ENCODE assay signal across 11 mouse cellular contexts in genomic region chr2:3305426-3306025, GRCm38 (mm10). TPM values are rescaled to one million over a fixed set of nuclear protein-coding genes. Genes with fewer than 3 reads are reported as not detected.
DNase-seq lines count a peak whose midpoint lies in the region; ATAC-seq lines count a peak whose summit lies in the region.
"Had no signal": no experiment of that assay in that cellular context is flagged by ENCODE, and none has a peak within 500 bp of the region (broad histone marks: within the 10 kb centered on the region; RNA-seq: fewer than 3 reads in every experiment).

No protein-coding gene starts in this region.

- 70% methylated on average over 3 of the region's 3 CpGs for WGBS in hindbrain, embryonic 16.5 days
- 84% methylated on average over 3 of the region's 3 CpGs for WGBS in hindbrain, embryonic 12.5 days

- no peaks in the 10 kb centered on the region for H3K9me3 ChIP-seq in hindbrain, embryonic 16.5 days (ENCODE audit: control insufficient read depth, low read length)
- no peaks in the 10 kb centered on the region for H3K9me3 ChIP-seq in hindbrain, embryonic 12.5 days (replicated peaks)
- H3K9me3 ChIP-seq: midbrain, embryonic 15.5 days had no signal

- no peak overlapping the region for H3K9ac ChIP-seq in hindbrain, embryonic 16.5 days (ENCODE audit: low read depth, low read length)
- no peak overlapping the region for H3K9ac ChIP-seq in hindbrain, embryonic 12.5 days
- H3K9ac ChIP-seq: midbrain, embryonic 15.5 days had no signal

- no peaks in the 10 kb centered on the region for H3K27me3 ChIP-seq in hindbrain, embryonic 16.5 days (replicated peaks; ENCODE audit: control insufficient read depth, insufficient read depth, low read length)
- no peaks in the 10 kb centered on the region for H3K27me3 ChIP-seq in hindbrain, embryonic 12.5 days
- H3K27me3 ChIP-seq: midbrain, embryonic 15.5 days had no signal

- H3K4me3 ChIP-seq in hindbrain, embryonic 16.5 days (ENCODE audit: low read length) = no peak overlapping the region
- H3K4me3 ChIP-seq in hindbrain, embryonic 12.5 days = no peak overlapping the region
- H3K4me3 ChIP-seq: midbrain, embryonic 15.5 days had no signal

- H3K27ac ChIP-seq in hindbrain, embryonic 16.5 days (ENCODE audit: low read depth, low read length) = no peak overlapping the region
- no peak overlapping the region for H3K27ac ChIP-seq in hindbrain, embryonic 12.5 days
- H3K27ac ChIP-seq: midbrain, embryonic 15.5 days had no signal

- H3K4me1 ChIP-seq in hindbrain, embryonic 16.5 days (ENCODE audit: control insufficient read depth, insufficient read depth, low read depth, low read length) = no peaks in the 10 kb centered on the region
- H3K4me1 ChIP-seq in hindbrain, embryonic 12.5 days = no peaks in the 10 kb centered on the region
- H3K4me1 ChIP-seq: midbrain, embryonic 15.5 days had no signal

- peaks cover 10% of the 10 kb centered on the region for H3K36me3 ChIP-seq in hindbrain, embryonic 16.5 days (ENCODE audit: control insufficient read depth, insufficient read depth, low read length)
- H3K36me3 ChIP-seq in hindbrain, embryonic 12.5 days = peaks cover 7% of the 10 kb centered on the region; the same call in 1 of the 2 replicates

- DNase-seq in urinary bladder, postnatal 25 days (ENCODE audit: low spot score) = peak; percentile 6
- DNase-seq in urinary bladder, adult 18-20 months (ENCODE audit: low spot score in 2 of 2) = no peak
- DNase-seq in cerebellum, adult 9-11 months = peak; percentile 81
- DNase-seq in thymus, postnatal 14 days = no peak
- DNase-seq in heart, postnatal 4 days = no peak

- peak; percentile 48; the same call in 1 of the 2 replicates for ATAC-seq in hindbrain, embryonic 16.5 days
- no peak for ATAC-seq in hindbrain, embryonic 12.5 days (ENCODE audit: low FRiP score)
- ATAC-seq in megakaryocyte progenitor cell, adult 5-6 weeks (replicated peaks; ENCODE audit: poor library complexity) = no peak
- ATAC-seq: midbrain, embryonic 15.5 days had no signal

- no peak overlapping the region for H3K4me2 ChIP-seq in hindbrain, embryonic 16.5 days (ENCODE audit: low read length)
- H3K4me2 ChIP-seq in hindbrain, embryonic 12.5 days (replicated peaks) = no peak overlapping the region
- H3K4me2 ChIP-seq: heart, embryonic 11.5 days; midbrain, embryonic 15.5 days had no signal

RNA-seq across cellular contexts. Expression of gene Nmt2, which starts 21.5 kb away (rescaled TPM):
- 108 and 112 TPM in 2 replicates for polyA plus RNA-seq in hindbrain, embryonic 16.5 days (2015; fragmentation: Nextera tagmentation; extraction: Ambion mirVana)
- polyA plus RNA-seq in hindbrain, embryonic 12.5 days (2016; fragmentation: Nextera tagmentation; extraction: Ambion mirVana) = 65.0 and 65.3 TPM in 2 replicates
- total RNA-seq in heart, postnatal 4 days (2021) = 10 to 100 TPM; 19.2 to 19.9 TPM
- total RNA-seq in megakaryocyte progenitor cell, adult 5-6 weeks (2015) = 16.8 and 17.2 TPM in 2 replicates
- total RNA-seq in megakaryocyte progenitor cell, adult 5-6 weeks (2017) = 22.6 and 24.6 TPM in 2 replicates

RNA-seq across cellular contexts. Expression of gene Rpp38, which starts 26.9 kb away (rescaled TPM):
- polyA plus RNA-seq in hindbrain, embryonic 16.5 days (2015; fragmentation: Nextera tagmentation; extraction: Ambion mirVana) = 10.4 and 13.3 TPM in 2 replicates
- polyA plus RNA-seq in hindbrain, embryonic 12.5 days (2016; fragmentation: Nextera tagmentation; extraction: Ambion mirVana) = 14.0 and 15.8 TPM in 2 replicates
- 1 to 10 TPM; 6.7 to 7.2 TPM for total RNA-seq in heart, postnatal 4 days (2021)
- total RNA-seq in megakaryocyte progenitor cell, adult 5-6 weeks (2015) = 19.4 and 27.5 TPM in 2 replicates
- total RNA-seq in megakaryocyte progenitor cell, adult 5-6 weeks (2017) = 5.8 and 13.1 TPM in 2 replicates

RNA-seq across cellular contexts. Expression of gene Acbd7, which starts 30.4 kb away (rescaled TPM):
- polyA plus RNA-seq in hindbrain, embryonic 16.5 days (2015; fragmentation: Nextera tagmentation; extraction: Ambion mirVana) = 3.4 and 4.6 TPM in 2 replicates
- 0.48 and 1.2 TPM in 2 replicates for polyA plus RNA-seq in hindbrain, embryonic 12.5 days (2016; fragmentation: Nextera tagmentation; extraction: Ambion mirVana)
- under 1 TPM in 1 of 2 experiments, not detected in 1; 0.56 TPM for total RNA-seq in heart, postnatal 4 days (2021)
- 0.73 TPM in 1 of 2 replicates, not detected in the other for total RNA-seq in megakaryocyte progenitor cell, adult 5-6 weeks (2015)
- not detected in 2 replicates for total RNA-seq in megakaryocyte progenitor cell, adult 5-6 weeks (2017)
- total RNA-seq: liver, adult 2 months had no signal
- polyA plus RNA-seq: liver, adult 2 months had no signal

Comparison
In these comparisons a context has a peak if more than half of its experiments do, and no peak if none do; other contexts are left out.
1. DNase-seq: peak in urinary bladder, postnatal 25 days (single experiment) and cerebellum, adult 9-11 months (single experiment); none in urinary bladder, adult 18-20 months (0 of 2), thymus, postnatal 14 days (single experiment) and heart, postnatal 4 days (single experiment).